Mouse (Mus musculus) liver, embryonic 16.5 days (tissue): Measurements from ENCODE around the gene Smurf1. TPM values are rescaled to one million over a fixed set of nuclear protein-coding genes. Genes with fewer than 3 reads are reported as not detected.

Experiments used
- ATAC-seq: fragments of 200-750 bp; cut with Nextera tagmentation; 2 replicates; pipeline ENCODE4 v1.8.0; 2017; ENCODE audit warnings: low read depth, mild to moderate bottlenecking, moderate number of reproducible peaks, moderate library complexity
- H3K27ac ChIP-seq: fragments of 300-500 bp; sonication (generic); 2 replicates; pipeline ENCODE4 v1.5.1; 2014; ENCODE audit warnings: mild to moderate bottlenecking, low read length
- H3K27me3 ChIP-seq: fragments of 300-500 bp; sonication (generic); 2 replicates; pipeline ENCODE4 v1.6.1; 2014; ENCODE audit warnings: low read depth, low read length, mixed read lengths; ENCODE audit not compliant: control insufficient read depth, insufficient read depth
- H3K36me3 ChIP-seq: fragments of 300-500 bp; sonication (generic); 2 replicates; pipeline ENCODE4 v1.6.1; 2014; ENCODE audit warnings: mild to moderate bottlenecking; ENCODE audit not compliant: control insufficient read depth, insufficient read depth
- H3K4me1 ChIP-seq: fragments of 300-500 bp; sonication (generic); 2 replicates; pipeline ENCODE4 v1.6.1; 2014; ENCODE audit warnings: low read depth, low read length, mixed read lengths; ENCODE audit not compliant: control insufficient read depth
- H3K4me2 ChIP-seq: fragments of 300-500 bp; sonication (generic); 2 replicates; pipeline ENCODE4 v1.6.1; 2014; ENCODE audit warnings: low read depth, low read length, mixed read lengths
- H3K4me3 ChIP-seq: fragments of 300-500 bp; sonication (generic); 2 replicates; pipeline ENCODE4 v1.5.1; 2014; ENCODE audit warnings: low read depth, mild to moderate bottlenecking, low read length
- H3K9ac ChIP-seq: fragments of 300-500 bp; sonication (generic); 2 replicates; pipeline ENCODE4 v1.6.1; 2014; ENCODE audit warnings: low read depth, low read length
- H3K9me3 ChIP-seq: fragments of 300-500 bp; sonication (generic); replicated peaks from 2 replicates; pipeline ENCODE4 v1.6.1; 2016; ENCODE audit warnings: low read length; ENCODE audit not compliant: control insufficient read depth
- WGBS: fragments of 180-500 bp; shearing (Covaris S2); extraction: QIAGEN DNeasy Blood & Tissue Kit; methylation state at CpG from one replicate; pipeline ENCODE4 v1.1.7; 2014; ENCODE audit not compliant: insufficient replicate concordance; 5-methylcytosine and 5-hydroxymethylcytosine counted together
- polyA plus RNA-seq: library from polyadenylated mRNA; unstranded; fragments of >200 nt; fragmentation: Nextera tagmentation; extraction: Ambion mirVana; gene quantifications from 2 replicates; pipeline ENCODE4 v1.2.1, GENCODE M21; 2015

The Smurf1 gene
- polyA plus RNA-seq, 1 experiment from 2014 or later, result 1.4 TPM

DNA sequence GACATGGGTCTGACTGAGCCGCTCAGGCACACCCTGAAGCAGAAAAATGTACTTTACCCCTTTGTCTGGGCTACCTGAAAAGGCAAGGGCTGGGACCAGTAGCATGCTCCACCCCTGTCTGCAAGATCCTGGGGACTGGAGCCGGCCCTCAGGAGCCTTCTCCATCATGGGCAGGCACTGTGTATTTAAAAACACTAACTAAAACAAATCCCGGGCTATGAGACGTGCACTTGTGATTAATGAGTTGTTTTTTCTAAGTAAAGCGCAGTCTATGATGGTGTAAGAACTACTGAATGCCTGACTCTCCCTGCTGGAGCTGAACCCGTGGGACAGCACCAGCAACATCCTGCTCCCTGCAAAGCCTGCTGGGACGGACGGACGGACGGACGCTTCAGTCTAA, 17.2 kb downstream of the Smurf1 start:
- Histone ChIP-seq H3K4me1 (peaks cover 2% of the 10 kb centered on the region), H3K9me3 (no peaks in the 10 kb centered on the region), H3K4me2 (no peak overlapping the region), H3K4me3 (no peak overlapping the region), H3K27ac (no peak overlapping the region), H3K27me3 (no peaks in the 10 kb centered on the region), H3K36me3 (no peaks in the 10 kb centered on the region), H3K9ac (no peak overlapping the region)
- ATAC-seq, result no peak
- 64% methylated on average over 11 of the region's 11 CpGs for WGBS

DNA sequence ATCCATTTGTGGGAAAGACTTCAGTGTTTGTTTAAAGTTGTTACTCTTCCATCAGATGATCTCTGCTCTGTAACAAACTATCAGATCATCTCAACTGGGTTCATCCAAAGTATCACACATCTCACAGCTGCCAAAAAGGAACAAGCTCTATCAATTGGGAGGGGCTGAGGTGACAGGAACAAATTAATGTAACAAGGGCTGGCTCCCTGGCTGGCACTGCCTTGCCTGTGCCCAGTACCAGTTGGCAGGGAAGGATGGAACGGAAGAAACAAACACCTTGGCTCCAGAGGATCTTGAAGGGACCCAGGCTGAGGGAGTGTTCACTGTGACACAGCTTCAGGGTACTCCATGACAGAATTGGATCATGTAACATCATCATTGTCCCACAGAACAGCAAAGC, 17.6 kb downstream of the Smurf1 start:
- Histone ChIP-seq H3K27ac (no peak overlapping the region), H3K4me1 (peaks cover 2% of the 10 kb centered on the region), H3K4me3 (no peak overlapping the region), H3K36me3 (no peaks in the 10 kb centered on the region), H3K27me3 (no peaks in the 10 kb centered on the region), H3K4me2 (no peak overlapping the region), H3K9me3 (no peaks in the 10 kb centered on the region), H3K9ac (no peak overlapping the region)
- ATAC-seq, result no peak
- 66% methylated on average over 1 of the region's 1 CpGs for WGBS

DNA sequence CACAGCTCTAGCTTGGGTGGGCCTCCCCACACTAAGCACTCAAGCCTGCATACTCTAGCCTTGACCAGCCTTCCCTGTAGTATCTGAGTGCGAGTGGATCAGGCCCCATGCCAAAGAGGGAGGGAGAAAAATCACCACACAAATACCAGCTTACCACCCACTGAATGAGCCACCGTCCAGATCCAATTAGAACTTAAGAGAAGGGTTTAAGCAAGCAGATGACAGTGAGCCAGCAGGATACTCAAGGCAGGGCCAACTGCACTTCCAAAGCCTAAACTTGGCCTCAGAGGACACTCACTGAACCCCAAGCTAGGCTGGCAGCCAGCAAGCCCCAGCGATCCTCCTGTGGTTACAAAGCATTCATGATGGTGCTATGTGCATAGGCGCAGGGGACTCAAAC, 19.6 kb downstream of the Smurf1 start:
- no peak for ATAC-seq
- Histone ChIP-seq H3K4me2 (no peak overlapping the region), H3K27me3 (no peaks in the 10 kb centered on the region), H3K4me1 (peaks cover 2% of the 10 kb centered on the region), H3K36me3 (no peaks in the 10 kb centered on the region), H3K27ac (no peak overlapping the region), H3K9ac (no peak overlapping the region), H3K9me3 (no peaks in the 10 kb centered on the region), H3K4me3 (no peak overlapping the region)
- WGBS, result 66% methylated on average over 4 of the region's 4 CpGs

DNA sequence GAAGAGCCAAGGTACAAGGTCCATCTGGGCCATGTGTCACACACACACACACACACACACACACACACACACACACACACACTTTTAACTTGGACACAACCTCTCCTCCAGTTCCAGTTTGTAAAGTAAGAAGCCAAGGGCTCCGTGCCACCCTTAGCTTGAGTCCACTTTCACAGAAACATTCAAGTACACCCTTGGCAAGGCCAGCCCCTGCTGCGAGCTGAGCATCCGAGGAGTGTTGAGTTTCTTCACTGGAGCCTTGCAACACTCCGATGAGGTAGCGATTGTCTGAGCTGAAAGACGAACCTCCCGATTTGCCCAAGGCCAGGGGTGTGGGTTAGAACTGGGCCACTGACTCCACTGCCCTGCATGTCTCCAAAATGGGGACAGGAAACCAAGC, 20.7 kb downstream of the Smurf1 start:
- no peaks in the 10 kb centered on the region for H3K9me3 ChIP-seq
- H3K4me2 ChIP-seq, result no peak overlapping the region
- no peak overlapping the region for H3K9ac ChIP-seq
- H3K4me1 ChIP-seq, result peaks cover 2% of the 10 kb centered on the region
- 68% methylated on average over 7 of the region's 7 CpGs for WGBS
- H3K4me3 ChIP-seq, result no peak overlapping the region
- 0 out of 2 replicates have a peak, but pooled peaks have one; percentile 19 for ATAC-seq
- H3K27ac ChIP-seq, result no peak overlapping the region
- no peaks in the 10 kb centered on the region for H3K36me3 ChIP-seq
- no peaks in the 10 kb centered on the region for H3K27me3 ChIP-seq

DNA sequence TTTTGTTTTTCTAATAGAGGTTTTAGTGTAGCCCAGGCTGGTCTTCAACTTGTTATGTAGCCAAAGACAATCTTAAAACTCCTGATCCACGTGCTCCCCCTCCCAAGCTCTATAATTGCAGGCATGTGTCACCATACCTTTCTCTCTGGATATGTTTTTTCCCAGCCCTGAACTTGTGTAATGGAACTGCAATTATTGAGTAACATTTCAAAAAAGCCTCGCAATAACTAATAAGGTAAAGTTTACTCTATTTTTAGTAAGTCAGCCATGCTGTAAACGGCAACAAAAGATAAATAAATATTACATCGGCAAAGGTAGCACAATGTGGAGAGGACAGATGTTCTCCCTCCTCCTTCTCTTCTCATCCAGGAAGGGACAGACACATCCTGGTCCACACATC, 21.3 kb downstream of the Smurf1 start:
- WGBS, result 45% methylated on average over 4 of the region's 4 CpGs
- Histone ChIP-seq H3K4me2 (no peak overlapping the region), H3K4me1 (peaks cover 2% of the 10 kb centered on the region), H3K9me3 (no peaks in the 10 kb centered on the region), H3K9ac (no peak overlapping the region), H3K36me3 (no peaks in the 10 kb centered on the region), H3K4me3 (no peak overlapping the region), H3K27me3 (no peaks in the 10 kb centered on the region), H3K27ac (no peak overlapping the region)
- ATAC-seq, result no peak

DNA sequence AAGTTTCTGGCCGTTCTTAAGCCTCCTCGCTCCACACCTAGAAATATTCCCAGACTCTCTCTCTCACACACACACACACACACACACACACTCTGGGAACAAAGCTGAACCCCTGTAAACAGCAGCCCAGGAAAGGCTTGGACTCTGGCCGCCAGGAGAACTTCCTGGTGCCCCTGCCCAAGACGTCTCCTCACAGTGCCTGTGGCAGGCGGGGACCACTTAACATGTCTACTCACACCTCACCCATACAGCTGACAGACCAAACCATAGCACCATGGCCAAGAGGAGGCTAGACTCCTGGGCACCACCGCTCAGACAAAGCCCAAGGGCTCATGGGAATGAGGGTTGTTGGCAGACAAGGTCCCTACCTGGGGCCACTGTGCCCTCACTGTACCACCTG, 22.3 kb downstream of the Smurf1 start:
- Histone ChIP-seq H3K4me2 (no peak overlapping the region), H3K4me3 (no peak overlapping the region), H3K27me3 (no peaks in the 10 kb centered on the region), H3K9me3 (no peaks in the 10 kb centered on the region), H3K36me3 (no peaks in the 10 kb centered on the region), H3K27ac (no peak overlapping the region), H3K4me1 (peaks cover 2% of the 10 kb centered on the region), H3K9ac (no peak overlapping the region)
- WGBS, result 68% methylated on average over 6 of the region's 6 CpGs
- ATAC-seq, result no peak

DNA sequence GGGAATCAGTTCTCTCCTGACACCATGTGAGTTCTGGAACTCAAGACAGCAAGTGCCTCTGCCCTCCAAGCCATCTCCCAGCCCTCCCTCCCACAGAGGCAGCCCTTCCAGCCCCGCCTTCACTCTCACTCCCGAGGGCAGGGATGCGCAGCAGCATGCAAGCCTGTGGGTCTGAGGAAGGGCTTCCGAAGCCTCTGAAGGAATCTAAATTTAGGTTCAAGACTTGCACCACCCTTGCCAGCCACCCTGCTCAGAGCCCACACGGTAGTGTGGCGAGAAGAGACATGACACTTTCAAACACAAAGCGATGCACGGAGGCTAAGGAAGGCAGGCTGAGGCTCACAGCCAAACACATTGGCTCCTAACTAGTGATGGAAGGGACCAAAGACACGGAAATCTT, 23.2 kb downstream of the Smurf1 start:
- no peaks in the 10 kb centered on the region for H3K36me3 ChIP-seq
- no peak overlapping the region for H3K4me2 ChIP-seq
- no peak for ATAC-seq
- H3K9ac ChIP-seq, result no peak overlapping the region
- H3K9me3 ChIP-seq, result no peaks in the 10 kb centered on the region
- no peak overlapping the region for H3K4me3 ChIP-seq
- H3K4me1 ChIP-seq, result peaks cover 2% of the 10 kb centered on the region
- WGBS, result 59% methylated on average over 9 of the region's 9 CpGs
- H3K27ac ChIP-seq, result no peak overlapping the region
- no peaks in the 10 kb centered on the region for H3K27me3 ChIP-seq

DNA sequence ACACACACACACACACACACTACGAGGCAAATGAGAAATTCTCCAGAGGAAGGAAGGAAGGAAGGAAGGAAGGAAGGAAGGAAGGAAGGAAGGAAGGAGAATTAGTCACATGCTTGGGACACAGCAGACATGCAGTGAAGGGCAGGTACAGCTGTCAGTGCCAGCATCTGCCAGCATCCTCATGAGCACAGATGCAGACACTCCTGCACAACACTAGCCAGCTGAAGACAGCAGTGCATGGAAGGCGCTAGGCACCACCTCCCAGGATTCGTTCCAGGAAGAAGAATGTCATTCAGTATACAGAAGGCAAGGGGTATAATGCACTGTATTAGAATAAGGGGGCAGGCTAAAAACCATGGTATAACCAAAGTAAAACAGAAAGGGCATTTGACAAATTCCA, 24.7 kb downstream of the Smurf1 start:
- no peak overlapping the region for H3K9ac ChIP-seq
- H3K4me2 ChIP-seq, result no peak overlapping the region
- H3K36me3 ChIP-seq, result no peaks in the 10 kb centered on the region
- H3K4me3 ChIP-seq, result no peak overlapping the region
- H3K27me3 ChIP-seq, result no peaks in the 10 kb centered on the region
- peaks cover 2% of the 10 kb centered on the region for H3K4me1 ChIP-seq
- H3K9me3 ChIP-seq, result no peaks in the 10 kb centered on the region
- 52% methylated on average over 3 of the region's 3 CpGs for WGBS
- H3K27ac ChIP-seq, result no peak overlapping the region
- no peak for ATAC-seq

DNA sequence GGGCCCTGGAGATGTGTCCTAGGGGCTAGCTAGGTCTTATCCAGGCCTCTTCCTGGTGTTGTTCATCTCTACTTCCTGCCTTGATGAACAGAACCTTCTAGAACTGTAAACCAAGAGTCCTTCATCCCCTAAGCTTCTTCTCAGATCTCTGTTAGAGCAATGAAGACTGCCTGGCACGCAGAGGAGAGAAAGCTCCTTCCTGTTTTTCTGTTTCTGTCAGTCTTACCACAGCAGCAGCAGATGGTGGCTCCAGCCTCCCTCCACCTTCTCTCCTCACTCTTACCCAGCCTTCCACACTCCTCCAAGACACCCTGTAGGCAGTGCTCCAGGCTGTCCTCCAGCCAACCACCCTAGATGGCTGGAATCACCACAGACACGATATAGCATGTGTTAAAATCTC, 28.3 kb downstream of the Smurf1 start:
- Histone ChIP-seq H3K4me2 (no peak overlapping the region), H3K27ac (no peak overlapping the region), H3K36me3 (no peaks in the 10 kb centered on the region), H3K9ac (no peak overlapping the region), H3K9me3 (no peaks in the 10 kb centered on the region), H3K4me3 (no peak overlapping the region), H3K4me1 (no peaks in the 10 kb centered on the region), H3K27me3 (no peaks in the 10 kb centered on the region)
- no peak for ATAC-seq
- 27% methylated on average over 2 of the region's 2 CpGs for WGBS

DNA sequence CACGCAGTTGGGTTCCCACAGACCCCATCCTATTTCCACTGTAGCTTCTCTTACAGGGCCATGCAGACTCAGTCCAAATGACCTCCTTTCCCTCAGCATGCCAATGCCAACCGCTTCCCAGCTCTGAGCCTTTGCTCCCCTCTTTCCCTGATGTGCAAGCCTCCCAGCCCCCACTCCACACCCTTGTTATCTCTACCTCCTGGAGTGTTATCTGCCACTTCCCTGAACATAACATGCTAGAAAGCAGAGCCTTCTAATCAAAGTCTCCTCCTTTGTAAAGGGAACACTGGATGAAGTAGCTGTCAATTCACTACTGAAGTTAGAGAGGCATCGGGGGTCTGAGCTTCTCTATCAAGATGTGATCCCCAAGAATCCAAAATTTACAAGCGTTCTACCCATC, 32.2 kb downstream of the Smurf1 start:
- Histone ChIP-seq H3K27me3 (no peaks in the 10 kb centered on the region), H3K4me2 (no peak overlapping the region), H3K27ac (no peak overlapping the region), H3K9me3 (no peaks in the 10 kb centered on the region), H3K9ac (no peak overlapping the region), H3K4me1 (no peaks in the 10 kb centered on the region), H3K36me3 (no peaks in the 10 kb centered on the region), H3K4me3 (no peak overlapping the region)
- no peak for ATAC-seq
- WGBS, result 35% methylated on average over 4 of the region's 4 CpGs
